Mouse (Mus musculus): ENCODE measurements around the gene Usp18. TPM values are rescaled to one million over a fixed set of nuclear protein-coding genes. Genes with fewer than 3 reads are reported as not detected.

Gene Usp18
- polyA plus RNA-seq, 1 experiment from 2014 or later = 1.9 TPM

DNA sequence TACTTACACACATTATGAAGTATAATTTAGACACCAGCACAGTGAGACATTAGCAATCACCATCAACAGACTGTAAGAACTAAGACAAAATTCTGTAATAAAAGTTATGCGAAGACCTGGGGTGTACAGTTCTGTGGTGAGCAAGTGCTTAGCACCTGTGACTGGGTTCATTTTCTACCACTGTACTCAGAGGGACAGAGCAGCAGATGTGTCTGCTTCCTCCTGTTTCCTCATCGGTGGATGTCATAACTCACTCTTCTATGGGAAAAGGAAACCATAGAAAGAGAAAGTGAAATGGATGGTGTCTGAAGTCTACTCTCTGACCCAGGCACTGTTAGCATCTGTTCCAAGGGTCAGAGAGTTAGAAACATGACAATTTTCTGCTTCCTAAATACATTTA is 19.0 kb upstream of the Usp18 start:
- Histone ChIP-seq H3K9me3 (no peaks in the 10 kb centered on the region), H3K36me3 (no peaks in the 10 kb centered on the region), H3K27me3 (no peaks in the 10 kb centered on the region), H3K4me2 (replicated peaks) (no peak overlapping the region), H3K4me3 (no peak overlapping the region), H3K27ac (replicated peaks) (no peak overlapping the region), H3K9ac (replicated peaks) (no peak overlapping the region), H3K4me1 (no peaks in the 10 kb centered on the region)
- no peak for ATAC-seq (ENCODE audit: low FRiP score, low read depth)
- 92% methylated on average over 2 of the region's 2 CpGs for WGBS

DNA sequence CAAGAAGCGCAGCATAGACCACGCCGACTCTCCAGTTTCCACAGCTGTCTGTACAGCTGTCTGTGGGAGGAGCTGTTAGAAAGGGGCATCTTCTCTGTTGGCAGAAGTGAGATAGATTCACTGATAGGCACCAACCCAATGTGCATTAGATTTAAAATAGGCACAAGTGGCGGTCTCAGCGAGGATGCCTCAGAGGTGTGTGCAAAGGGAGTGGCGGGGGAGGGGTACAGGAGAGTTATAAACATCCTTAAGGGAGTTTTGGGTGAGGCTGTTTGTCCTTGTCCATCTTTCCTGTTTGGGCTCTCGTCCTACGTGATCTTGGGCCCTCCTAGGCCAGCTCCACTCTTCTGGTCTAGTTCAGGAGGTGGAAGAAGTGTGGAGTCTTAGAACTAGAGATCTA is 17.3 kb upstream of the Usp18 start:
- Histone ChIP-seq H3K4me2 (replicated peaks) (no peak overlapping the region), H3K4me3 (no peak overlapping the region), H3K9ac (replicated peaks) (no peak overlapping the region), H3K9me3 (no peaks in the 10 kb centered on the region), H3K27me3 (no peaks in the 10 kb centered on the region), H3K36me3 (no peaks in the 10 kb centered on the region), H3K27ac (replicated peaks) (no peak overlapping the region), H3K4me1 (no peaks in the 10 kb centered on the region)
- ATAC-seq (ENCODE audit: low FRiP score, low read depth) = no peak
- 78% methylated on average over 8 of the region's 8 CpGs for WGBS

DNA sequence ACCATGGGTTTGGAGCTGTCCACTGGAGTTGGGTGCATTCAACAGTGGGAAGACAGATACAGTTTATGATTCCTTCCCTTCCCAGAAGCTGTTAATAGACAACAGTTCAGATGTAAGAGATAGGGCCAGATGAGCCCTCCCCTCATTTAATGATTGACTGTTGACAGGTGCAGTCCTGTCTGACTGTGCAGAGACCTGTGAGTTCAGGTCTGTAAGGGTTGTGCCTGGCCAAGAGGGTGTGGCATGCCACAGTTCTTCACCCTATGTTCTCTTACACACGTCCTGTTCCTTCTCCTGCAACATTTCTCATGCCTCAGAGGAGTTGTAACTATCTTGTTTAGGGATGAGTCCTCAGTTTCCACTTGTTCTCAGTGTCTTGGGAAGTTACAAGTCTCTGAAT is 13.1 kb upstream of the Usp18 start:
- H3K4me3 ChIP-seq = no peak overlapping the region
- no peak for ATAC-seq (ENCODE audit: low FRiP score, low read depth)
- no peaks in the 10 kb centered on the region for H3K9me3 ChIP-seq
- no peak overlapping the region for H3K27ac ChIP-seq (replicated peaks)
- no peaks in the 10 kb centered on the region for H3K36me3 ChIP-seq
- H3K27me3 ChIP-seq = no peaks in the 10 kb centered on the region
- no peak overlapping the region for H3K4me2 ChIP-seq (replicated peaks)
- WGBS = 74% methylated on average over 1 of the region's 1 CpGs
- H3K4me1 ChIP-seq = no peaks in the 10 kb centered on the region
- no peak overlapping the region for H3K9ac ChIP-seq (replicated peaks)

DNA sequence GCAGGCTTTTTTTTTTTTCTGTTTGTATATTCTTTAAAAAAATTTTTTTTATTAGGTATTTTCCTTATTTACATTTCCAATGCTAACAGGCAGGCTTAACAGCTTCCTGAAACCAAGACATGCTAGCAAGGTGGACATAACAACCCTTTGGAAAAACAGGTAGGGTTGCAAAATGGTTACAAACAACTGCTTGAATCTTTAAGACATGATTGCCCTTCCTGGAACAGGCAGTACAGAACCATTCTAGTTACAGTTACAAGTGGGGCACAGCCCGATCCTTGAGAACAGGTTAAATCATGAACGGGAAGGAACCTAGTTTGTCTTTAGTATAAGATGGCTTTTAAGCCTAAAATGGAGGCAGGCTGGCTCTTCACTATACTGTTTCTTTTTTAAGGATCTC is 9.3 kb upstream of the Usp18 start:
- H3K4me2 ChIP-seq (replicated peaks) = no peak overlapping the region
- no peaks in the 10 kb centered on the region for H3K9me3 ChIP-seq
- no peaks in the 10 kb centered on the region for H3K4me1 ChIP-seq
- H3K4me3 ChIP-seq = no peak overlapping the region
- no peak for ATAC-seq (ENCODE audit: low FRiP score, low read depth)
- H3K27ac ChIP-seq (replicated peaks) = no peak overlapping the region
- no peaks in the 10 kb centered on the region for H3K36me3 ChIP-seq
- H3K9ac ChIP-seq (replicated peaks) = no peak overlapping the region
- WGBS = 85% methylated on average over 2 of the region's 2 CpGs
- H3K27me3 ChIP-seq = no peaks in the 10 kb centered on the region

DNA sequence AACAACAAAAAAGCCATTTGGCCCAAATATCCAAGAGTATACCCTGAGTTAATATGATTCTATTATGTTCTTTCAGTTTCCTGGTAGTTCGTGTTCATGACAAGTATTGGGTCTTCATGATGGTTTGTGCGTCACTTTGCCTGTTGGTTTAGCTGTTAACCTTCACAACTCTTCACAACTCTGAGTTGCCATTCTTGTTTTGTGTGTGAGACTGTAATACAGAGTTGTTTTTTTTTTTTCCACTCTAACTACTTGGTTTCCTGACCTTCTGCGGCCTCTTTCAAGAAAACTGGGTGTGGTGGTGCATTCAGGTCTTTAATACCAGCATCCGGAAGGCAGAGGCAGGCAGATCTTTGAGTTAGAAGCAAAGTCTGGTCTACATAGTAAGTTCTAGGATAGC is 7.5 kb upstream of the Usp18 start:
- Histone ChIP-seq H3K36me3 (no peaks in the 10 kb centered on the region), H3K27me3 (peaks cover 3% of the 10 kb centered on the region; the same call in 1 of the 2 replicates), H3K4me1 (no peaks in the 10 kb centered on the region), H3K9ac (replicated peaks) (no peak overlapping the region), H3K27ac (replicated peaks) (no peak overlapping the region), H3K4me2 (replicated peaks) (no peak overlapping the region), H3K9me3 (no peaks in the 10 kb centered on the region), H3K4me3 (no peak overlapping the region)
- no peak for ATAC-seq (ENCODE audit: low FRiP score, low read depth)
- 95% methylated on average over 4 of the region's 4 CpGs for WGBS

DNA sequence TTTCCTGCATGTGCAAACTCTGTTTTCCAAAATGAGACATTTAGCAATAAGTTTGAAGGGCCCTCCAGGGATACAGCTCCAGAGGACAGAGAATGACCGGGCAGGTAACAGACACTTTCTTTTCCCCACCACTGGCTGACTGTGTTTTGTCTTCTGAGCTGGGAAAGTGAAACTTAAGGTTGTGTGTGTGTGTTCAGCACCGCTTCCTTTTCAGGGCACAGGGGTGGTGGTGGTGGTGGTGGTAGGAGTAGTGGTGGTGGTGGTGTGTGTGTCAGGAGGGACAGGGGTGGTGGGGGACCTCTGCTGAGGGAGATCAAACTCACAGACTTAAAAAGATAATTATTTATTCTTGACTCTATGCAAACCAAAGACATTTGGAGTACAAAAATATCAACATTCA is 3.9 kb upstream of the Usp18 start:
- no peaks in the 10 kb centered on the region for H3K4me1 ChIP-seq
- H3K9me3 ChIP-seq = no peaks in the 10 kb centered on the region
- H3K27me3 ChIP-seq = peaks cover 18% of the 10 kb centered on the region
- no peak overlapping the region for H3K4me3 ChIP-seq
- H3K36me3 ChIP-seq = no peaks in the 10 kb centered on the region
- WGBS = 95% methylated on average over 2 of the region's 2 CpGs
- H3K4me2 ChIP-seq (replicated peaks) = no peak overlapping the region
- no peak for ATAC-seq (ENCODE audit: low FRiP score, low read depth)
- no peak overlapping the region for H3K9ac ChIP-seq (replicated peaks)
- H3K27ac ChIP-seq (replicated peaks) = no peak overlapping the region

DNA sequence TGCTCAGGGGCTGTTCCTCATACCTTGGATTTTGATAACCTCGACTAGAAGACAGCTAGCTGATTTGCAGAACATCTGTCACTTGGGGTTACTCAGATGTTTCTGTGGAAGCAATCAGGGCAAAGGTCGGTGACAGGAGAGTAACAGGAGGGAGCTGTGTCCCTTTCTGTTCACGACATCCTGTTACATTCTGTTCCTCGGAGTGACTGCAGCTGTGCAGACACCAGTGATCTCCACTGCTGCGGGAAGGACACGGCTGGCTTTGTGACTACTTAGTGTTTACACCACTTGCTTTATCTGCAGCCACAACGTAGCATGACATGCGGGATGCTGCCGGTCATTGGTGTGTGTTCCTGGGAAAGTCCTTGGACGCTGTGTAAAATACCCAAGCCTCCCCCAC is 2.5 kb upstream of the Usp18 start:
- no peak overlapping the region for H3K27ac ChIP-seq (replicated peaks)
- H3K4me3 ChIP-seq = no peak overlapping the region
- H3K4me1 ChIP-seq = no peaks in the 10 kb centered on the region
- H3K9me3 ChIP-seq = no peaks in the 10 kb centered on the region
- no peak overlapping the region for H3K9ac ChIP-seq (replicated peaks)
- no peak overlapping the region for H3K4me2 ChIP-seq (replicated peaks)
- no peaks in the 10 kb centered on the region for H3K36me3 ChIP-seq
- H3K27me3 ChIP-seq = peaks cover 29% of the 10 kb centered on the region
- ATAC-seq (ENCODE audit: low FRiP score, low read depth) = no peak
- 72% methylated on average over 10 of the region's 10 CpGs for WGBS

DNA sequence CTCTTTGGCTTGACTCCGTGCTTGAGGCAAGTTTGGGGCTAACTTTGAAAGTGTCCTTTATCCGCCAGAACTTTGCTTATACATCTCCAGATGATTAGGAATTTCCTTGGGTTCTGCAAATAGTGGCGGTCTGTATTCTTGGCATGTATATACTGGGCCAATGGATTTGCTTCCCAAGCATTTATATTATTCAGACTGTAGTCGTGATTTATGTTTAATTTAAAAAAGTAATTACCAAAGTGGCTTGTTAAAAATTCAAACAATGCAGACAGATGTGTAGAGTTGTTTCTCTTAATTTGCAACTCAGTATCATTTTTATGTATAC is 293 bp downstream of the Usp18 start:
- peaks cover 29% of the 10 kb centered on the region for H3K27me3 ChIP-seq
- peak overlapping the region; percentile 55 for H3K4me2 ChIP-seq (replicated peaks)
- peak overlapping the region; percentile 60; the same call in 1 of the 2 replicates for H3K9ac ChIP-seq (replicated peaks)
- no peaks in the 10 kb centered on the region for H3K9me3 ChIP-seq
- ATAC-seq (ENCODE audit: low FRiP score, low read depth) = peak; percentile 55
- 17% methylated on average over 4 of the region's 4 CpGs for WGBS
- no peaks in the 10 kb centered on the region for H3K4me1 ChIP-seq
- H3K4me3 ChIP-seq = peak overlapping the region; percentile 53
- no peak overlapping the region for H3K27ac ChIP-seq (replicated peaks)
- no peaks in the 10 kb centered on the region for H3K36me3 ChIP-seq

DNA sequence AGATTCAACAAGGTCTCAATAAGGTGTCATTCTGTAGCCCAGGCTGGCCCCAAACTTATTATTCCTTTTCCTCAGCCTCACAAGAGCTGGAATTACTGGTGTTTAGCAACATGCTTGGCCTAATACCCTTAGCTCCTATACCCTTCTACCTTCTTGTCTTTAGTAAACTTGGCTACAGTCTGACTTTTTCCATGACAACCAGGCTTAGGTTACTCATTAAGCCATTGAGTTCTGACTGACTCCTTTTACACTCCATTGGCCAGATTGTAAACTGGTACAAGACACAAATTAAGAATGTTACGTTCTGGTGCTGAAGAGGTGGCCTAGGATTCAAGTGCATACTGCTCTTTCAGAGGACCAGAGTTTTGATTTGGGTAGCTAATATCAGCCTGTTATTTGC is 4.7 kb downstream of the Usp18 start:
- no peak overlapping the region for H3K27ac ChIP-seq (replicated peaks)
- no peak overlapping the region for H3K9ac ChIP-seq (replicated peaks)
- no peak for ATAC-seq (ENCODE audit: low FRiP score, low read depth)
- no peaks in the 10 kb centered on the region for H3K36me3 ChIP-seq
- H3K9me3 ChIP-seq = no peaks in the 10 kb centered on the region
- no peak overlapping the region for H3K4me3 ChIP-seq
- 81% methylated on average over 1 of the region's 1 CpGs for WGBS
- H3K4me1 ChIP-seq = no peaks in the 10 kb centered on the region
- peaks cover 12% of the 10 kb centered on the region for H3K27me3 ChIP-seq
- H3K4me2 ChIP-seq (replicated peaks) = no peak overlapping the region

DNA sequence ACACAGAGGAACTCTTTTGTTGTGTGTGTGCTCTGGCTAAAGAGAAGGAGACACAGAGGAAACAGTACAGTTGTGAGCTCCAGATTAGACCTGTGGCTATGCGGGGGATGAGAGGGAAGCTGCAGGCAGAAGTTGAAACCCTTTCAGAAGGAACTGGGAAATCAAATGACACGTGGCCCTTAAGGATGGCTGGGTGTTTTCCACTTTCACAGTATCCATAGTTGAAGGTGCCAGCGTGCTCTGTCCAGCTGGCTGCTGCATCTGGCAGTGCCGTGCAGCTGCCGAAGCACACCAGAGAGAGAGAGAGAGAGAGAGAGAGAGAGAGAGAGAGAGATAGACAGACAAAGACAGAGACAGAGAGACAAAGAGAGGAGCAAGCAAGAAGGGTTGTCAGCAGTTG is 5.5 kb downstream of the Usp18 start:
- Histone ChIP-seq H3K9ac (replicated peaks) (no peak overlapping the region), H3K4me3 (no peak overlapping the region), H3K4me1 (no peaks in the 10 kb centered on the region), H3K27ac (replicated peaks) (no peak overlapping the region), H3K27me3 (peaks cover 12% of the 10 kb centered on the region), H3K4me2 (replicated peaks) (no peak overlapping the region), H3K9me3 (no peaks in the 10 kb centered on the region), H3K36me3 (no peaks in the 10 kb centered on the region)
- WGBS = 69% methylated on average over 5 of the region's 5 CpGs
- no peak for ATAC-seq (ENCODE audit: low FRiP score, low read depth)

DNA sequence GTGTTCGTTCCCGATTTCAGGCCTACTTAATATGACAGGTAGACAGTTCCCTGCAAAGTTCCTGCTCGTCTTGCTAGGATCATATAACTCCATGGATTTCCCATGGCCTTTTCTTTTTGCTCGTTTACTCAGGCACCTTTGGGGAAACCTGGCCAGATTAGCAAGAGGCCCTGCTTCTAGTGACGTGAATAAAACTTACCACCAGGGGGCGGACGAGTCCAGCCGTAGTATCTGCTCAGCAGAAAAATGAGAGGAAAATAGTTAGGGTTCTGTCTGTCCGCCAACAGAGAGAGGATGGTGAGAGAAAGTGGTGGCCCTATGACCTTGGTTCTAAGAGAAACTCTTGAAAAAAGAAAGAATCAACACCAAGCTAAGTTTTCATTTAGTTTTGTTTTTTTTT is 14.8 kb downstream of the Usp18 start:
- H3K9ac ChIP-seq (replicated peaks) = no peak overlapping the region
- no peaks in the 10 kb centered on the region for H3K36me3 ChIP-seq
- no peak overlapping the region for H3K4me2 ChIP-seq (replicated peaks)
- 0 out of 2 replicates have a peak, but pooled peaks have one; percentile 27 for ATAC-seq (ENCODE audit: low FRiP score, low read depth)
- no peak overlapping the region for H3K27ac ChIP-seq (replicated peaks)
- no peak overlapping the region for H3K4me3 ChIP-seq
- H3K9me3 ChIP-seq = no peaks in the 10 kb centered on the region
- 38% methylated on average over 9 of the region's 9 CpGs for WGBS
- no peaks in the 10 kb centered on the region for H3K4me1 ChIP-seq
- H3K27me3 ChIP-seq = no peaks in the 10 kb centered on the region

DNA sequence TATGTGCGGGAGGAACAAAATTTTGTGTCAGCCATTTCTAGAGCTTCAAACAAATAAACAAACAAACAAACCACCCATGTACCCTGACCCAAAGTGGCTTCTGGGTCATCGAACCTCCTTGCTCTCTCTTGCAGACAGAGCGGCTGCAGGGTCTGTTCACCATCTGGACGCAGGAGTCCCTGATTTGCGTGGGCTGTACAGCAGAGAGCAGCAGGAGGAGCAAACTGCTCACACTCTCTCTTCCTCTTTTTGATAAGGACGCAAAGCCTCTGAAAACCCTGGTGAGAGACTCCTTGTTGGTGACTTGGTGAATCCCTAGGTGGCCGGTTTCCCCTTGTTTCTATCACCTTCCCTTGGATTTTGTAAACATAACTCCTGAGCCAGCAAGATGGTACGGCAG is 15.5 kb downstream of the Usp18 start:
- Histone ChIP-seq H3K27ac (replicated peaks) (no peak overlapping the region), H3K27me3 (no peaks in the 10 kb centered on the region), H3K9ac (replicated peaks) (no peak overlapping the region), H3K4me3 (no peak overlapping the region), H3K4me2 (replicated peaks) (no peak overlapping the region), H3K4me1 (no peaks in the 10 kb centered on the region), H3K9me3 (no peaks in the 10 kb centered on the region), H3K36me3 (no peaks in the 10 kb centered on the region)
- no peak for ATAC-seq (ENCODE audit: low FRiP score, low read depth)
- 90% methylated on average over 8 of the region's 8 CpGs for WGBS

DNA sequence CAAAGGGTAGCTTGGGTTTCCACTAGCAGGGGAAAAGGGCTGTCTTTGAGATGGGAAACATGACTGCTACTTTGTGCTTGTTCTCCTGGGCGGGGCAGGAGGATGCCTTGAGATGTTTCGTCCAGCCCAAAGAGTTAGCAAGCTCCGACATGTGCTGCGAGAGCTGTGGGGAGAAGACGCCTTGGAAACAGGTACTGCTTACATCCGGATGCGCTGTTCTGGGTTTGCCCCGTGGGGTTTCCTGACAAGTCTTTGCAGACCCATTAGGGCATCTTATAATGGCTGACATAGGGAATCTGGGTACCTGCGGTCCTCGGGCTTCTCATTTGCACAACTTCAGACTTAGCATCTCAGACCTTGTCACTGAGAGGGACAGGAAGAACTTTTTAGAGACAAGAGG is 16.3 kb downstream of the Usp18 start:
- Histone ChIP-seq H3K36me3 (no peaks in the 10 kb centered on the region), H3K27me3 (no peaks in the 10 kb centered on the region), H3K27ac (replicated peaks) (no peak overlapping the region), H3K9me3 (no peaks in the 10 kb centered on the region), H3K9ac (replicated peaks) (no peak overlapping the region), H3K4me3 (no peak overlapping the region), H3K4me1 (no peaks in the 10 kb centered on the region), H3K4me2 (replicated peaks) (no peak overlapping the region)
- 92% methylated on average over 10 of the region's 10 CpGs for WGBS
- ATAC-seq (ENCODE audit: low FRiP score, low read depth) = no peak
